Mouse (Mus musculus): ENCODE measurements around the gene Fgr. TPM values are rescaled to one million over a fixed set of nuclear protein-coding genes. Genes with fewer than 3 reads are reported as not detected.
A peak's percentile ranks its signal among the peaks of the same experiment; 100 is the strongest.
"Not testable (repeated sequence)": the region's sequence is repeated elsewhere in the genome, so short reads cannot be mapped to it uniquely, and the experiment has no call there.

Fgr gene
- under 1 TPM; 0.23 TPM for total RNA-seq (2021)
- long read RNA-seq, experiment 1, partial matches to known transcripts, result 0 of 1 reads
- long read RNA-seq, experiment 1, other reads (novel, unspliced or antisense), result 0 of 1 reads
- long read RNA-seq, experiment 2, result 0 reads

- Histone ChIP-seq H3K27ac (no peak within 1 kb of the TSS), H3K4me3 (no peak within 1 kb of the TSS)
- intact Hi-C loops (cut with DNase I), result no loop called here
- DNase-seq (ENCODE audit: extremely low spot score in 1 of 2, low spot score in 2 of 2), result no peak
- TF ChIP-seq CTCF (IDR thresholded peaks at IDR 0.05), result no peak
These were observed at the start of gene Fgr for GRCm38 (mm10) chr4:132973814-132974398. Gene Fgr (plus strand): TSS chr4:132974095.

GRCm38 (mm10) chr4:132926520-132926919 lies 47.4 kb upstream of the Fgr start:
- H3K4me3 ChIP-seq; H3K27ac ChIP-seq; DNase-seq (ENCODE audit: extremely low spot score in 1 of 2, low spot score in 2 of 2): not testable (repeated sequence)
- intact Hi-C loops (cut with DNase I), result loop anchor here (10.0 kb wide), 1 partner anchor 392 kb away; the partner anchor contains the start of genes Atpif1 and Dnajc8

GRCm38 (mm10) chr4:132930784-132931183 lies 43.1 kb upstream of the Fgr start:
- Histone ChIP-seq H3K27ac (no peak overlapping the region), H3K4me3 (no peak overlapping the region)
- no peak for DNase-seq (ENCODE audit: extremely low spot score in 1 of 2, low spot score in 2 of 2)
- intact Hi-C loops (cut with DNase I), result loop anchor here (5.0 kb wide), 1 partner anchor 153 kb away; no protein-coding TSS in a partner anchor
- peak; percentile 87 for TF ChIP-seq CTCF (IDR thresholded peaks at IDR 0.05)

GRCm38 (mm10) chr4:132932752-132933404 lies 41.0 kb upstream of the Fgr start:
- Histone ChIP-seq H3K4me3 (no peak overlapping the region), H3K27ac (peak overlapping the region; percentile 75)
- no peak for DNase-seq (ENCODE audit: extremely low spot score in 1 of 2, low spot score in 2 of 2)
- TF ChIP-seq CTCF (IDR thresholded peaks at IDR 0.05), result no peak
- intact Hi-C loops (cut with DNase I), result loop anchor here (5.0 kb wide), 1 partner anchor 156 kb away; no protein-coding TSS in a partner anchor

GRCm38 (mm10) chr4:132934639-132935038 lies 39.3 kb upstream of the Fgr start:
- intact Hi-C loops (cut with DNase I), result loop anchor here (5.0 kb wide), 2 partner anchors 157 to 278 kb away; partner anchors contain the start of genes Cd164l2 and Gpr3
- no peak overlapping the region for H3K27ac ChIP-seq

GRCm38 (mm10) chr4:132938181-132938941 lies 35.5 kb upstream of the Fgr start:
- peak overlapping the region; percentile 85 for H3K27ac ChIP-seq
- H3K4me3 ChIP-seq, result no peak overlapping the region
- DNase-seq (ENCODE audit: extremely low spot score in 1 of 2, low spot score in 2 of 2), result peak; percentile 39 to 51
- intact Hi-C loops (cut with DNase I), result loop anchor here (5.0 kb wide), 1 partner anchor 274 kb away; the partner anchor contains the start of genes Cd164l2 and Gpr3
- no peak; the same call in 1 of the 2 replicates for TF ChIP-seq CTCF (IDR thresholded peaks at IDR 0.05)

More at GRCm38 (mm10) chr4:132934639-132935038, 39.3 kb upstream of the Fgr start:
- no peak for TF ChIP-seq CTCF (IDR thresholded peaks at IDR 0.05)
- DNase-seq (ENCODE audit: extremely low spot score in 1 of 2, low spot score in 2 of 2), result no peak
- H3K4me3 ChIP-seq, result no peak overlapping the region

GRCm38 (mm10) chr4:132939421-132940127 lies 34.3 kb upstream of the Fgr start:
- Histone ChIP-seq H3K27ac (no peak overlapping the region), H3K4me3 (no peak overlapping the region)
- intact Hi-C loops (cut with DNase I), result loop anchor here (5.0 kb wide), 2 partner anchors 118 to 273 kb away; partner anchors contain the start of genes Cd164l2 and Gpr3
- TF ChIP-seq CTCF (IDR thresholded peaks at IDR 0.05), result peak; percentile 67
- peak; percentile 42 to 59 for DNase-seq (ENCODE audit: extremely low spot score in 1 of 2, low spot score in 2 of 2)

GRCm38 (mm10) chr4:132941012-132941729 lies 32.7 kb upstream of the Fgr start:
- intact Hi-C loops (cut with DNase I), result loop anchor here (5.0 kb wide), 1 partner anchor 116 kb away; no protein-coding TSS in a partner anchor
- no peak for DNase-seq (ENCODE audit: extremely low spot score in 1 of 2, low spot score in 2 of 2)
- Histone ChIP-seq H3K27ac (no peak overlapping the region), H3K4me3 (no peak overlapping the region)
- TF ChIP-seq CTCF (IDR thresholded peaks at IDR 0.05), result no peak

GRCm38 (mm10) chr4:132943088-132943487 lies 30.8 kb upstream of the Fgr start:
- intact Hi-C loops (cut with DNase I), result loop anchor here (5.0 kb wide), 1 partner anchor 114 kb away; no protein-coding TSS in a partner anchor
- peak; percentile 2; the same call in 1 of the 2 replicates for TF ChIP-seq CTCF (IDR thresholded peaks at IDR 0.05)
- no peak for DNase-seq (ENCODE audit: extremely low spot score in 1 of 2, low spot score in 2 of 2)
- Histone ChIP-seq H3K27ac (no peak overlapping the region), H3K4me3 (no peak overlapping the region)

GRCm38 (mm10) chr4:132944106-132944505 lies 29.8 kb upstream of the Fgr start:
- H3K4me3 ChIP-seq, result no peak overlapping the region
- no peak for TF ChIP-seq CTCF (IDR thresholded peaks at IDR 0.05)
- DNase-seq (ENCODE audit: extremely low spot score in 1 of 2, low spot score in 2 of 2), result no peak
- intact Hi-C loops (cut with DNase I), result loop anchor here (5.0 kb wide), 1 partner anchor 113 kb away; no protein-coding TSS in a partner anchor
- no peak overlapping the region for H3K27ac ChIP-seq

All from left cerebral cortex, adult 2 months (tissue).